Mouse (Mus musculus): ENCODE measurements around the gene Lrit3.
"Not testable (repeated sequence)": the region's sequence is repeated elsewhere in the genome, so short reads cannot be mapped to it uniquely, and the experiment has no call there.

The Lrit3 gene

GRCm38 (mm10) chr3:129766971-129767794 lies 36.6 kb downstream of the Lrit3 start:
- no peak for DNase-seq (ENCODE audit: low spot score)

GRCm38 (mm10) chr3:129766106-129766505 lies 37.7 kb downstream of the Lrit3 start:
- DNase-seq (ENCODE audit: low spot score): no peak

- DNase-seq (ENCODE audit: low spot score): not testable (repeated sequence)
These were observed 46.2 kb downstream of the Lrit3 start for GRCm38 (mm10) chr3:129757599-129757998.

- DNase-seq (ENCODE audit: low spot score): no peak
These were observed 48.9 kb downstream of the Lrit3 start, which contains the start of gene Egf for GRCm38 (mm10) chr3:129754650-129755604. TSS of gene Egf (minus strand) at chr3:129755316.

DNA sequence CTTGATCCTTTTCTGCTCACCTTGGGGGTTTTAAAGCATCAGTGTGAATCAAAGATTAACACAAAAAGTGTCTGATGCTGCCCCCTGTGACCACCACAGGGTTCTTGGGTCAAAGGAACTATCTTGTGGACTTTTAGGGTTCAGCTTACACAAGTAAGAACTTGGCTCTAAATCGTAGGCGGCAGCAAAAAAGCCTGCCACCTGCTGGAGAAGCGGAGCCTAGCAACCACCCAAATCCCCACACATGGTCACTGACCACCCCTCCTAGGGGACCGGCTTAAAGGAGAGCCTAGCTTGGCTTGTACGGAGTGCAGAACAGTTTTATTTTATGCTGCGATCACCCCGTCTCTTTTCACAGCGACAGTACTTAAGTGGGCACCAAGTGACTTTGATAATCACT lies 59.0 kb downstream of the Lrit3 start:
- DNase-seq (ENCODE audit: low spot score): peak; percentile 54

- DNase-seq (ENCODE audit: low spot score): no peak
These were observed 61.0 kb downstream of the Lrit3 start for GRCm38 (mm10) chr3:129742781-129743180.

GRCm38 (mm10) chr3:129738291-129739183 lies 65.3 kb downstream of the Lrit3 start:
- DNase-seq (ENCODE audit: low spot score): no peak
